Mouse (Mus musculus): ENCODE data around the gene Dexi. TPM values are rescaled to one million over a fixed set of nuclear protein-coding genes. Genes with fewer than 3 reads are reported as not detected.

The Dexi gene
- total RNA-seq, 2 experiments from 2014 or later = 32.9 to 37.5 TPM

- DNase-seq (ENCODE audit: low spot score in 2 of 2) = no peak
Measured at GRCm38 (mm10) chr16:10461178-10461577, 81.7 kb downstream of the Dexi start.

GRCm38 (mm10) chr16:10460188-10460587, 82.7 kb downstream of the Dexi start:
- no peak for DNase-seq (ENCODE audit: low spot score in 2 of 2)

GRCm38 (mm10) chr16:10454583-10454974, 88.3 kb downstream of the Dexi start:
- no peak for DNase-seq (ENCODE audit: low spot score in 2 of 2)

- no peak for DNase-seq (ENCODE audit: low spot score in 2 of 2)
Measured at GRCm38 (mm10) chr16:10453872-10454582, 88.8 kb downstream of the Dexi start.

Other genes with a start within 250 kb of the Dexi start
- gene Emp2, start 229.1 kb downstream of the Dexi start, total RNA-seq (2021) = 10 to 100 TPM; 23.4 to 29.0 TPM
- gene Tekt5, start 147.6 kb downstream of the Dexi start, total RNA-seq (2021) = 1 to 10 TPM; 2.0 to 3.3 TPM
- gene Nubp1, start 131.1 kb downstream of the Dexi start, total RNA-seq (2021) = 10 to 100 TPM; 13.0 to 13.7 TPM
- gene Tvp23a, start 95.7 kb downstream of the Dexi start, total RNA-seq (2021) = 1 to 10 TPM; 3.4 to 4.1 TPM
- gene Ciita, start 63.0 kb downstream of the Dexi start, total RNA-seq (2021) = under 1 TPM; 0.17 to 0.29 TPM
- 10 to 100 TPM; 22.3 to 26.2 TPM for gene Clec16a, start 2.3 kb upstream of the Dexi start, total RNA-seq (2021)
- gene Socs1, start 242.5 kb upstream of the Dexi start, total RNA-seq (2021) = 1 to 10 TPM; 2.9 to 3.2 TPM
- not detected for gene Tnp2, start 245.6 kb upstream of the Dexi start, total RNA-seq (2021)
- gene Prm3, start 247.9 kb upstream of the Dexi start, total RNA-seq (2021) = not detected

Measured in gastrocnemius, postnatal 4 days (tissue).